Mouse (Mus musculus): ENCODE results near the gene Kcna1. TPM values are rescaled to one million over a fixed set of nuclear protein-coding genes. Genes with fewer than 3 reads are reported as not detected.
A peak's percentile ranks its signal among the peaks of the same experiment; 100 is the strongest.

The Kcna1 gene
- polyA plus RNA-seq, 1 experiment from 2014 or later: 1.8 TPM

DNA sequence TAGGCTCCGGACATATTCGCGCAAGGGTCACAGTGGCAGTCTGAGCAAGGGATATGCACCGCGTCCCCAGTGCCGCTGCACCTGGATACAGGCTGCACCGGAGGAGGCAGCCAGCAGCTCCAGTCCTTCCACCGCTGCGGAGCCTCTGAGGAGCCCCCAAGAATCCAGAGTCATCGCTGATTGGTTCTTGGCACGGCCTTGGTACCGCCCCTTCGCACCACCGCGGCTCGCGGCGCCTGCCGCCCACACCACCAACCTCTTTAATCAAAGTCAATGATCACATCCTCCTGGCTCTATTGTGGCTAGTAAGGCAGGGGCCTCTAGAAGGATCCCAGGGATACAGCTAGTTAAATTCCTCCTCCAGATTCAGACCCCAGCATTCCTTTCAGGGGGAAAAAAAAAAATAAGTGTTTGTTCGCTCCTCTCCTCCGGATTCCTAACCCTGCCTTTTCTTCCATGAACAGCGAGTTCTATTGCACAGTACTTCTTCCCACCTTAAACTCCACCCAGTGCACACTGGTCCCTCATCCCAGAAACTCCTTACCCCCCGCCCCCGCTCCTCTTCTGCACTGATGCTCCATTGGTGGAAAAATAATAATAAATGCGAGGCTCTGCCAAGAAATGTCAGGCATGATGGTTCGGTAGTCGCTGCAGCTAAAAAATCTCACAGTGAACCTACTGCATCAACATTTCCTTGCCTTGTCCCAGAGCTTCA, 383 bp downstream of the Kcna1 start:
- Histone ChIP-seq H3K4me2 (ENCODE audit: low read depth, low read length) (peak overlapping the region; percentile 98), H3K4me1 (ENCODE audit: control insufficient read depth, insufficient read depth, low read length) (peaks cover 20% of the 10 kb centered on the region), H3K36me3 (ENCODE audit: control insufficient read depth, insufficient read depth, low read length) (no peaks in the 10 kb centered on the region), H3K27me3 (replicated peaks; ENCODE audit: control insufficient read depth, insufficient read depth, low read length) (peaks cover 66% of the 10 kb centered on the region), H3K27ac (replicated peaks; ENCODE audit: low read depth, low read length) (no peak overlapping the region), H3K9ac (ENCODE audit: low read depth, low read length) (peak overlapping the region; percentile 54; the same call in 1 of the 2 replicates), H3K4me3 (ENCODE audit: low read depth, low read length) (peak overlapping the region; percentile 53), H3K9me3 (ENCODE audit: control insufficient read depth, low read length) (no peaks in the 10 kb centered on the region)
- DNase-seq (ENCODE audit: low spot score) (peak; percentile 80), ATAC-seq (ENCODE audit: low read depth) (peak; percentile 92)
- WGBS: under 1% methylated on average over 25 of the region's 27 CpGs

- Histone ChIP-seq H3K4me2 (ENCODE audit: low read depth, low read length) (peak overlapping the region; percentile 98), H3K4me1 (ENCODE audit: control insufficient read depth, insufficient read depth, low read length) (peaks cover 20% of the 10 kb centered on the region), H3K4me3 (ENCODE audit: low read depth, low read length) (peak overlapping the region; percentile 53), H3K9me3 (ENCODE audit: control insufficient read depth, low read length) (no peaks in the 10 kb centered on the region), H3K36me3 (ENCODE audit: control insufficient read depth, insufficient read depth, low read length) (no peaks in the 10 kb centered on the region), H3K9ac (ENCODE audit: low read depth, low read length) (peak overlapping the region; percentile 54), H3K27ac (replicated peaks; ENCODE audit: low read depth, low read length) (no peak overlapping the region), H3K27me3 (replicated peaks; ENCODE audit: control insufficient read depth, insufficient read depth, low read length) (peaks cover 71% of the 10 kb centered on the region)
- under 1% methylated on average over 24 of the region's 24 CpGs for WGBS
- peak; percentile 42 for ATAC-seq (ENCODE audit: low read depth)
- no peak for DNase-seq (ENCODE audit: low spot score)
These were observed 1.1 kb downstream of the Kcna1 start for GRCm38 (mm10) chr6:126645044-126645541.

DNA sequence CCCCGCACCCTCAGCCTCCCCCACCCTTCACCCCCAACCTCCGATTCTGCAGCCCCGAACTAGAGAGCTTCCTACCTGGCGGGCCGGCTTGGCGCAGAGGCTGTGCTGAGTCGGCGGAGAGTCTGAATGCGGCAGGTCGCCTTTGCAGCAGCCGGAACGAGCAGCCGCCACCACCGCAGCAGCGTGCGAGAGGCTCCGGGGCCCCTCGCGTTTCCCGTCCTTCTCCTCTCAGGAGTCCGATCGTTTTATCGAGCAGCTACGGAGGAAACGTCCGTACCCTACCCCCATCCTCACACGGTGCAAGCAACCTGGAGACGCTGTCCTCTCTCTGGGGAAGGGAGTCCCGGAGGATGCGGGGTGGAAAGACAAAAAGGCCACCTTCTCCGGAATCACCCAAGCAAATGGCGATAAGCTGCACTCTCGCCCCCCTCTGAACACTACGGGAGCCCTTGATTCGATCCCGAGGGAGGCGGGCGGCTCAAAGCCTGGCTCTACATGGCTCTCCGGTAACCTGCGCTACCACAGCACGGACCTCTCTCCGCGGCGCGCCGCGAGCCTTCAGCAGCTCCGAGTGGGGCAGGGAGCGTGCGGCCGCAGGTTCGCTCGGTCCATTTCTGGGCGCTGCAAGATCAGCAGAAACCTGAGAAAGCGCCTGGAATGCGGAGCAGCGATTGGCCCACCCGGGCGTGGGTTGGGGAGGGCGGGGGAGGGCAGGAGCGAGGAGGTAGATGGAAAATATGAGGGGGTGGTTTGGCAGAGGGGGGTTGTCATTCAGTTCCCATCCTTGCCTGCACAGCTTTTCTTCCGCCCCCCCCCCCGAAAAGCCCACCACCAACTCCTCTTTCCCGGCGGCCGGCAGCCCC, 1.8 kb downstream of the Kcna1 start:
- H3K27ac ChIP-seq (replicated peaks; ENCODE audit: low read depth, low read length): no peak overlapping the region
- DNase-seq (ENCODE audit: low spot score) (peak; percentile 63), ATAC-seq (ENCODE audit: low read depth) (peak; percentile 68)
- under 1% methylated on average over 52 of the region's 66 CpGs for WGBS
- peaks cover 20% of the 10 kb centered on the region for H3K4me1 ChIP-seq (ENCODE audit: control insufficient read depth, insufficient read depth, low read length)
- no peaks in the 10 kb centered on the region for H3K36me3 ChIP-seq (ENCODE audit: control insufficient read depth, insufficient read depth, low read length)
- H3K27me3 ChIP-seq (replicated peaks; ENCODE audit: control insufficient read depth, insufficient read depth, low read length): peaks cover 77% of the 10 kb centered on the region
- H3K4me3 ChIP-seq (ENCODE audit: low read depth, low read length): peak overlapping the region; percentile 53
- H3K9ac ChIP-seq (ENCODE audit: low read depth, low read length): peak overlapping the region; percentile 54
- no peaks in the 10 kb centered on the region for H3K9me3 ChIP-seq (ENCODE audit: control insufficient read depth, low read length)
- H3K4me2 ChIP-seq (ENCODE audit: low read depth, low read length): peak overlapping the region; percentile 98

DNA sequence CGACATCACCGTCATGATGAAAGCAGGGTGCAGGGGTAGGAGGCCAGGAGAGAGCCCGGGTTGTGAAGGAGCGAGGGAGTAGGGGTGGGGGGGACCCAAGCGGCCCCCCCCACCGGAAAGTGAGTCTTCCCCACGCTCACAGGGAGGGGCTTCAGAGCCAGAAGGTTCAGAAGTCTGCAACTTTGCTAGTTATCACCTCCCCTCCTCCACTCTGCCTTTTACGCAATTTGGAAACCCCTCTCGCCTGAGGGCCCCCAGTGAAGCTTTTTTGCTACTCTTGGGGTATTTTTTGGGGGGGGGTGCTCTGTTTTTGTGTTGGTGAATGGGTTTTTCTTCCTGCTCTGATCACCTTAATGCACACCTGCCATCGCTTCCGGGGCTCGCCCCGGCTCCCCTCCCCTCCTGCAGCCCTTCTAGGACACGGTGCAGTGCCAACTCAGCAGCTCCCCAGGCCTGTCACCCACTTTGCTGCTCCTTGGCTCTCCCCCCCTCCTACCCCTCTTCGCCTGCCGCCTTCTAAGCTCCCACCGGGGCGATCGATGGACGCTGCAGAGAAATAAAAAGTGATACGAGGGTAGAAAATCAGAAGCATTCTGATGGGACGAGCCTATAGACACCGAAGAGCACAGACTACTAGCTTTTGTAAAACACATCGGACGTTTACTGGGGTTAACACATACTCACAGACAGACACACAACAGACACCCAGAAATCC, 2.7 kb downstream of the Kcna1 start:
- WGBS: under 1% methylated on average over 20 of the region's 25 CpGs
- peaks cover 20% of the 10 kb centered on the region for H3K4me1 ChIP-seq (ENCODE audit: control insufficient read depth, insufficient read depth, low read length)
- H3K4me3 ChIP-seq (ENCODE audit: low read depth, low read length): peak overlapping the region; percentile 53
- no peak overlapping the region for H3K27ac ChIP-seq (replicated peaks; ENCODE audit: low read depth, low read length)
- ATAC-seq (ENCODE audit: low read depth) (no peak), DNase-seq (ENCODE audit: low spot score) (no peak)
- H3K4me2 ChIP-seq (ENCODE audit: low read depth, low read length): peak overlapping the region; percentile 98
- no peaks in the 10 kb centered on the region for H3K9me3 ChIP-seq (ENCODE audit: control insufficient read depth, low read length)
- peak overlapping the region; percentile 54 for H3K9ac ChIP-seq (ENCODE audit: low read depth, low read length)
- peaks cover 83% of the 10 kb centered on the region for H3K27me3 ChIP-seq (replicated peaks; ENCODE audit: control insufficient read depth, insufficient read depth, low read length)
- no peaks in the 10 kb centered on the region for H3K36me3 ChIP-seq (ENCODE audit: control insufficient read depth, insufficient read depth, low read length)

GRCm38 (mm10) chr6:126642856-126643321, 3.3 kb downstream of the Kcna1 start:
- Histone ChIP-seq H3K9me3 (ENCODE audit: control insufficient read depth, low read length) (no peaks in the 10 kb centered on the region), H3K4me3 (ENCODE audit: low read depth, low read length) (peak overlapping the region; percentile 53), H3K4me1 (ENCODE audit: control insufficient read depth, insufficient read depth, low read length) (peaks cover 20% of the 10 kb centered on the region), H3K27me3 (replicated peaks; ENCODE audit: control insufficient read depth, insufficient read depth, low read length) (peaks cover 85% of the 10 kb centered on the region), H3K27ac (replicated peaks; ENCODE audit: low read depth, low read length) (no peak overlapping the region), H3K4me2 (ENCODE audit: low read depth, low read length) (peak overlapping the region; percentile 98), H3K36me3 (ENCODE audit: control insufficient read depth, insufficient read depth, low read length) (no peaks in the 10 kb centered on the region), H3K9ac (ENCODE audit: low read depth, low read length) (peak overlapping the region; percentile 41; the same call in 1 of the 2 replicates)
- under 1% methylated on average over 34 of the region's 36 CpGs for WGBS
- ATAC-seq (ENCODE audit: low read depth) (no peak), DNase-seq (ENCODE audit: low spot score) (peak; percentile 64)

DNA sequence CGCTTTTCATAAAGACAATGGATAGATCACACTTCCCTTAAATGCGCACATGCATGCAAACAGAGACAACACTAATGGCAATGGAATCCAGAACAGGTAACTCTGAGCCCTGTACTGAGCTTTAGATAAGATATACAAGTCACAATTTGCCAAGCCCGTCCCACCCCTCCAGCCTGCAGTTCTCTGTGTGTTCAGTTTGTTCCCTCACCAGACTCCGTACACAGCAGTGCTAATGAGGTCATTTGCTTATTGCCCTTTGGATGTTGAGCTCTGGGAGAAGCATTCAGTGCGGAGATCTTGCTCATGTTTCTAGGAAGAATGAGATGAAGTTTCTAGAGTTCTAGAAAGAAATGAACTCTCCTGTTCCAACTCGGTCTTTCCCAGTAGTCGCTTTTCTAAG, 17.7 kb downstream of the Kcna1 start:
- no peak overlapping the region for H3K4me2 ChIP-seq (ENCODE audit: low read depth, low read length)
- ATAC-seq (ENCODE audit: low read depth): no peak
- H3K36me3 ChIP-seq (ENCODE audit: control insufficient read depth, insufficient read depth, low read length): no peaks in the 10 kb centered on the region
- H3K4me1 ChIP-seq (ENCODE audit: control insufficient read depth, insufficient read depth, low read length): no peaks in the 10 kb centered on the region
- no peak overlapping the region for H3K9ac ChIP-seq (ENCODE audit: low read depth, low read length)
- no peaks in the 10 kb centered on the region for H3K27me3 ChIP-seq (replicated peaks; ENCODE audit: control insufficient read depth, insufficient read depth, low read length)
- no peak for DNase-seq (ENCODE audit: low spot score)
- no peak overlapping the region for H3K27ac ChIP-seq (replicated peaks; ENCODE audit: low read depth, low read length)
- WGBS: 85% methylated on average over 7 of the region's 7 CpGs
- no peaks in the 10 kb centered on the region for H3K9me3 ChIP-seq (ENCODE audit: control insufficient read depth, low read length)
- H3K4me3 ChIP-seq (ENCODE audit: low read depth, low read length): no peak overlapping the region

DNA sequence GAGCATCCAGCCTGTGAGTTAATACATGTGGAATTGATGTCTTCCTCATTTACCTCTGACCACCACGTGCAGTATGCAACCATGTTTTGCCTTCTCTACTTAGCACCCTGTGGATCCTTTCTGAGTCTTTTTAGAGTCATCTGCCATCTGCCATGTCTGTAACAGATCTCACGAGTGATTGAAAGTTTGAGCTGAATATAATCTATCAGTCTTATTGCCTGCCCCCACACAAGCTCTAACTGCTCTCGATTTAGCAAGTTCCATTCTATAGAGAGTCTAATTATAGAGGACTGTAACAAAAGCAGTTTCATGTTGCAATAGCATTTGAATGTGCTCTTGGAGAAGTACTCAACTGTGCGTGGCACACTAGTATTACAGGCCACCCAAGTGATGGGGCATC, 27.7 kb downstream of the Kcna1 start:
- no peak for ATAC-seq (ENCODE audit: low read depth)
- no peak overlapping the region for H3K4me2 ChIP-seq (ENCODE audit: low read depth, low read length)
- WGBS: 70% methylated on average over 4 of the region's 4 CpGs

GRCm38 (mm10) chr6:126610746-126611145, 35.4 kb downstream of the Kcna1 start:
- H3K27ac ChIP-seq (replicated peaks; ENCODE audit: low read depth, low read length): no peak overlapping the region
- no peaks in the 10 kb centered on the region for H3K36me3 ChIP-seq (ENCODE audit: control insufficient read depth, insufficient read depth, low read length)
- H3K4me2 ChIP-seq (ENCODE audit: low read depth, low read length): no peak overlapping the region
- H3K9me3 ChIP-seq (ENCODE audit: control insufficient read depth, low read length): no peaks in the 10 kb centered on the region
- DNase-seq (ENCODE audit: low spot score) (no peak), ATAC-seq (ENCODE audit: low read depth) (no peak)
- 73% methylated on average over 4 of the region's 4 CpGs for WGBS
- no peak overlapping the region for H3K4me3 ChIP-seq (ENCODE audit: low read depth, low read length)
- H3K4me1 ChIP-seq (ENCODE audit: control insufficient read depth, insufficient read depth, low read length): 0 out of 2 replicates have a peak, but pooled peaks cover 11% of the 10 kb centered on the region
- no peaks in the 10 kb centered on the region; the same call in 1 of the 2 replicates for H3K27me3 ChIP-seq (replicated peaks; ENCODE audit: control insufficient read depth, insufficient read depth, low read length)
- no peak overlapping the region for H3K9ac ChIP-seq (ENCODE audit: low read depth, low read length)

More for the DNA sequence above, 27.7 kb downstream of the Kcna1 start:
- Histone ChIP-seq H3K4me1 (ENCODE audit: control insufficient read depth, insufficient read depth, low read length) (no peaks in the 10 kb centered on the region), H3K4me3 (ENCODE audit: low read depth, low read length) (no peak overlapping the region), H3K27me3 (replicated peaks; ENCODE audit: control insufficient read depth, insufficient read depth, low read length) (no peaks in the 10 kb centered on the region), H3K9ac (ENCODE audit: low read depth, low read length) (no peak overlapping the region), H3K36me3 (ENCODE audit: control insufficient read depth, insufficient read depth, low read length) (no peaks in the 10 kb centered on the region), H3K9me3 (ENCODE audit: control insufficient read depth, low read length) (no peaks in the 10 kb centered on the region), H3K27ac (replicated peaks; ENCODE audit: low read depth, low read length) (no peak overlapping the region)
- DNase-seq (ENCODE audit: low spot score): no peak
